Mouse (Mus musculus) cerebellum, adult 2 months (tissue): ENCODE results near the gene Slc38a11.

Experiments
- CTCF ChIP-seq: fragments of 200-500 bp; IDR thresholded peaks from 2 replicates; pipeline ENCODE4 v1.5.1; 2011; ENCODE audit warnings: low read depth, mild to moderate bottlenecking, control low read depth, low read length, moderate library complexity, borderline replicate concordance; ENCODE audit not compliant: insufficient read depth
- POLR2A ChIP-seq: fragments of 200-500 bp; IDR thresholded peaks from 2 replicates; pipeline ENCODE4 v1.6.1; 2011; ENCODE audit warnings: low read length, control low read depth, borderline replicate concordance; ENCODE audit not compliant: insufficient read depth

GRCm38 (mm10) chr2:65399938-65400337, 36.1 kb upstream of the Slc38a11 start:
- TF ChIP-seq CTCF = no peak
- no peak for TF ChIP-seq POLR2A
